Mouse (Mus musculus): ENCODE data around the gene Lgr4.

Gene Lgr4

GRCm38 (mm10) chr2:109949519-109949918 is 32.1 kb downstream of the Lgr4 start:
- DNase-seq (ENCODE audit: low spot score in 2 of 2) = no peak

GRCm38 (mm10) chr2:109950311-109950710 is 32.9 kb downstream of the Lgr4 start:
- no peak for DNase-seq (ENCODE audit: low spot score in 2 of 2)

- DNase-seq (ENCODE audit: low spot score in 2 of 2) = no peak
Observed at GRCm38 (mm10) chr2:109951050-109951449, 33.6 kb downstream of the Lgr4 start.

GRCm38 (mm10) chr2:109953048-109953717 is 35.7 kb downstream of the Lgr4 start:
- DNase-seq (ENCODE audit: low spot score in 2 of 2) = no peak

GRCm38 (mm10) chr2:109953893-109954292 is 36.4 kb downstream of the Lgr4 start:
- DNase-seq (ENCODE audit: low spot score in 2 of 2) = no peak

- DNase-seq (ENCODE audit: low spot score in 2 of 2) = no peak
Observed at GRCm38 (mm10) chr2:109955060-109955459, 37.6 kb downstream of the Lgr4 start.

- no peak for DNase-seq (ENCODE audit: low spot score in 2 of 2)
Observed at GRCm38 (mm10) chr2:109955910-109956309, 38.5 kb downstream of the Lgr4 start.

- no peak for DNase-seq (ENCODE audit: low spot score in 2 of 2)
Observed at GRCm38 (mm10) chr2:109956785-109957184, 39.3 kb downstream of the Lgr4 start.

GRCm38 (mm10) chr2:109958692-109959406 is 41.4 kb downstream of the Lgr4 start:
- no peak for DNase-seq (ENCODE audit: low spot score in 2 of 2)

GRCm38 (mm10) chr2:109959407-109960075 is 42.1 kb downstream of the Lgr4 start:
- DNase-seq (ENCODE audit: low spot score in 2 of 2) = no peak

- DNase-seq (ENCODE audit: low spot score in 2 of 2) = no peak
Observed at GRCm38 (mm10) chr2:109960246-109960645, 42.8 kb downstream of the Lgr4 start.

- no peak for DNase-seq (ENCODE audit: low spot score in 2 of 2)
Observed at GRCm38 (mm10) chr2:109961174-109961573, 43.7 kb downstream of the Lgr4 start.

GRCm38 (mm10) chr2:109963591-109964258 is 46.3 kb downstream of the Lgr4 start:
- DNase-seq (ENCODE audit: low spot score in 2 of 2) = no peak

- no peak for DNase-seq (ENCODE audit: low spot score in 2 of 2)
Observed at GRCm38 (mm10) chr2:109965753-109966420, 48.4 kb downstream of the Lgr4 start.

- no peak for DNase-seq (ENCODE audit: low spot score in 2 of 2)
Observed at GRCm38 (mm10) chr2:109966863-109967262, 49.4 kb downstream of the Lgr4 start.

GRCm38 (mm10) chr2:109969381-109969780 is 51.9 kb downstream of the Lgr4 start:
- DNase-seq (ENCODE audit: low spot score in 2 of 2) = no peak

- no peak for DNase-seq (ENCODE audit: low spot score in 2 of 2)
Observed at GRCm38 (mm10) chr2:109969926-109970532, 52.6 kb downstream of the Lgr4 start.

GRCm38 (mm10) chr2:109970744-109971410 is 53.4 kb downstream of the Lgr4 start:
- DNase-seq (ENCODE audit: low spot score in 2 of 2) = no peak

- DNase-seq (ENCODE audit: low spot score in 2 of 2) = no peak
Observed at GRCm38 (mm10) chr2:109972310-109972709, 54.9 kb downstream of the Lgr4 start.

- DNase-seq (ENCODE audit: low spot score in 2 of 2) = no peak
Observed at GRCm38 (mm10) chr2:109972922-109973321, 55.5 kb downstream of the Lgr4 start.

- DNase-seq (ENCODE audit: low spot score in 2 of 2) = no peak
Observed at GRCm38 (mm10) chr2:109974807-109975206, 57.4 kb downstream of the Lgr4 start.
